Mouse (Mus musculus): ENCODE results near the gene Tbcb. TPM values are rescaled to one million over a fixed set of nuclear protein-coding genes. Genes with fewer than 3 reads are reported as not detected.
"Not testable (repeated sequence)": the region's sequence is repeated elsewhere in the genome, so short reads cannot be mapped to it uniquely, and the experiment has no call there.

Tbcb gene
- polyA plus RNA-seq, 1 experiment from 2014 or later: 199 TPM

- H3K9ac ChIP-seq (ENCODE audit: low read depth, low read length); H3K4me2 ChIP-seq (replicated peaks; ENCODE audit: low read depth, low read length); H3K27me3 ChIP-seq (ENCODE audit: control insufficient read depth, insufficient read depth, low read length); H3K27ac ChIP-seq (ENCODE audit: low read depth, low read length); H3K4me1 ChIP-seq (ENCODE audit: control insufficient read depth, insufficient read depth, low read length); H3K9me3 ChIP-seq (ENCODE audit: control insufficient read depth, low read length); H3K4me3 ChIP-seq (ENCODE audit: low read length); ATAC-seq (ENCODE audit: low FRiP score, low TSS enrichment): not testable (repeated sequence)
- peaks cover 29% of the 10 kb centered on the region for H3K36me3 ChIP-seq (ENCODE audit: control insufficient read depth, insufficient read depth, low read length)
- WGBS: 92% methylated on average over 10 of the region's 10 CpGs
Measured at GRCm38 (mm10) chr7:30181929-30182328, 50.1 kb downstream of the Tbcb start.

- 4% methylated on average over 4 of the region's 4 CpGs for WGBS
- H3K4me2 ChIP-seq (replicated peaks; ENCODE audit: low read depth, low read length): no peak overlapping the region
- H3K27me3 ChIP-seq (ENCODE audit: control insufficient read depth, insufficient read depth, low read length): no peaks in the 10 kb centered on the region
- H3K27ac ChIP-seq (ENCODE audit: low read depth, low read length): no peak overlapping the region
- no peak; the same call in 1 of the 2 replicates for ATAC-seq (ENCODE audit: low FRiP score, low TSS enrichment)
- H3K4me3 ChIP-seq (ENCODE audit: low read length): no peak overlapping the region
- no peaks in the 10 kb centered on the region; the same call in 1 of the 2 replicates for H3K4me1 ChIP-seq (ENCODE audit: control insufficient read depth, insufficient read depth, low read length)
- H3K9ac ChIP-seq (ENCODE audit: low read depth, low read length): no peak overlapping the region
- no peaks in the 10 kb centered on the region for H3K9me3 ChIP-seq (ENCODE audit: control insufficient read depth, low read length)
- peaks cover 23% of the 10 kb centered on the region for H3K36me3 ChIP-seq (ENCODE audit: control insufficient read depth, insufficient read depth, low read length)
Measured at GRCm38 (mm10) chr7:30181308-30181707, 50.8 kb downstream of the Tbcb start.

DNA sequence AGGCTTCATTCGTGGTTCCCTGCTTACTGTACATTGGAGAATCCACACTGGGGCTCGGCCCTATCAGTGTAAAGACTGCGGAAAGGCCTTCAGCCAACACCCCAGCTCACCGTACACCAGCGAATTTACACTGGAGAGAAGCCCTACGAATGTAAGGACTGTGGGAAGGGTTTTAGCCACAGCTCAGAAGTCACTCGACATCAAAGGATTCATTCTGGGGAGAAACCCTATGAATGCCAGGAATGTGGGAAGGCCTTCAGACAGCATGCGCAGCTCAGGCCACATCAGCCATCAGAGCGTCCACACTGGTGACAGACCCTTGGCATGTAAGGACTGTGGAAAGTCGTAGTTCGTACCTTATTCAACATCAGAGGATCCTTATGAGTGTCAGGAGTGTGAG is 53.8 kb downstream of the Tbcb start:
- Histone ChIP-seq H3K27ac (ENCODE audit: low read depth, low read length) (no peak overlapping the region), H3K4me2 (replicated peaks; ENCODE audit: low read depth, low read length) (no peak overlapping the region), H3K36me3 (ENCODE audit: control insufficient read depth, insufficient read depth, low read length) (peaks cover 14% of the 10 kb centered on the region), H3K9ac (ENCODE audit: low read depth, low read length) (no peak overlapping the region), H3K4me3 (ENCODE audit: low read length) (no peak overlapping the region), H3K9me3 (ENCODE audit: control insufficient read depth, low read length) (no peaks in the 10 kb centered on the region), H3K27me3 (ENCODE audit: control insufficient read depth, insufficient read depth, low read length) (no peaks in the 10 kb centered on the region), H3K4me1 (ENCODE audit: control insufficient read depth, insufficient read depth, low read length) (no peaks in the 10 kb centered on the region)
- no peak for ATAC-seq (ENCODE audit: low FRiP score, low TSS enrichment)
- 85% methylated on average over 11 of the region's 11 CpGs for WGBS

DNA sequence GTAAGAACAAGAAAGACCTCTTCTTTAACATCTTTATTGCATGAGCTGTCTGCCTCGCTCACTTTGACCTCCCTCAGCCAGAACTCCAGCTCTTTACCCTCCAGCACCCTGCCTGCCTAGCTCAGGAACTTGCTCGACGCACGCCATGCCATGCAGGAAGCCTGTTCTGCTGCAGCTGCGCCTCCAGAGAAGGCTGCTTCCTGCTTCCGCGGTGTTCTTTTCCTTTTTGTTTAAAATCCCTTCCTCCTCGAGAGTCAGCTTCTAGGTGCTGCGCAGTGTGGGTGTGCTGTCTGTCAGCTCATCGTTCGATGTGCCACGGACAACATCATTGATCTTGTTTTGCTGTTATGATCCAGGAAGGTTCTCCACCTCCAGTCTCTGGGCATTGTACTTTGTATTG is 55.6 kb downstream of the Tbcb start:
- H3K9me3 ChIP-seq (ENCODE audit: control insufficient read depth, low read length): no peaks in the 10 kb centered on the region
- WGBS: 87% methylated on average over 12 of the region's 12 CpGs
- H3K9ac ChIP-seq (ENCODE audit: low read depth, low read length): no peak overlapping the region
- no peaks in the 10 kb centered on the region for H3K4me1 ChIP-seq (ENCODE audit: control insufficient read depth, insufficient read depth, low read length)
- H3K27me3 ChIP-seq (ENCODE audit: control insufficient read depth, insufficient read depth, low read length): no peaks in the 10 kb centered on the region
- no peak overlapping the region for H3K27ac ChIP-seq (ENCODE audit: low read depth, low read length)
- H3K36me3 ChIP-seq (ENCODE audit: control insufficient read depth, insufficient read depth, low read length): peaks cover 14% of the 10 kb centered on the region
- ATAC-seq (ENCODE audit: low FRiP score, low TSS enrichment): no peak
- no peak overlapping the region for H3K4me2 ChIP-seq (replicated peaks; ENCODE audit: low read depth, low read length)
- no peak overlapping the region for H3K4me3 ChIP-seq (ENCODE audit: low read length)

Other genes with a start within 250 kb of the Tbcb start
- gene Zfp568, start 248.3 kb downstream of the Tbcb start, polyA plus RNA-seq (2014; fragmentation: Nextera tagmentation; extraction: Ambion mirVana): 13.4 and 26.6 TPM in 2 replicates
- 2.6 and 4.1 TPM in 2 replicates for gene Zfp14, start 180.9 kb downstream of the Tbcb start, polyA plus RNA-seq (2014; fragmentation: Nextera tagmentation; extraction: Ambion mirVana)
- 3.5 and 5.7 TPM in 2 replicates for gene Zfp82, start 159.4 kb downstream of the Tbcb start, polyA plus RNA-seq (2014; fragmentation: Nextera tagmentation; extraction: Ambion mirVana)
- 0.58 and 1.9 TPM in 2 replicates for gene Gm26920, start 141.9 kb downstream of the Tbcb start, polyA plus RNA-seq (2014; fragmentation: Nextera tagmentation; extraction: Ambion mirVana)
- gene Zfp566, start 141.7 kb downstream of the Tbcb start, polyA plus RNA-seq (2014; fragmentation: Nextera tagmentation; extraction: Ambion mirVana): 13.8 and 14.4 TPM in 2 replicates
- 98.2 and 125 TPM in 2 replicates for gene Zfp260, start 137.5 kb downstream of the Tbcb start, polyA plus RNA-seq (2014; fragmentation: Nextera tagmentation; extraction: Ambion mirVana)
- gene Zfp382, start 110.3 kb downstream of the Tbcb start, polyA plus RNA-seq (2014; fragmentation: Nextera tagmentation; extraction: Ambion mirVana): 5.2 and 6.1 TPM in 2 replicates
- gene Zfp146, start 62.5 kb downstream of the Tbcb start, polyA plus RNA-seq (2014; fragmentation: Nextera tagmentation; extraction: Ambion mirVana): 20.2 and 23.0 TPM in 2 replicates
- 4.5 TPM in 2 replicates for gene Cox7a1, start 48.1 kb downstream of the Tbcb start, polyA plus RNA-seq (2014; fragmentation: Nextera tagmentation; extraction: Ambion mirVana)
- gene Capns1, start 33.5 kb downstream of the Tbcb start, polyA plus RNA-seq (2014; fragmentation: Nextera tagmentation; extraction: Ambion mirVana): 83.1 and 120 TPM in 2 replicates
- 173 and 268 TPM in 2 replicates for gene Polr2i, start 324 bp downstream of the Tbcb start, polyA plus RNA-seq (2014; fragmentation: Nextera tagmentation; extraction: Ambion mirVana)
- not detected in 2 replicates for gene Ovol3, start 3.5 kb upstream of the Tbcb start, polyA plus RNA-seq (2014; fragmentation: Nextera tagmentation; extraction: Ambion mirVana)
- gene Thap8, start 47.8 kb upstream of the Tbcb start, polyA plus RNA-seq (2014; fragmentation: Nextera tagmentation; extraction: Ambion mirVana): 0.22 and 0.43 TPM in 2 replicates
- gene Wdr62, start 48.1 kb upstream of the Tbcb start, polyA plus RNA-seq (2014; fragmentation: Nextera tagmentation; extraction: Ambion mirVana): 7.8 and 11.1 TPM in 2 replicates
- 30.7 and 51.1 TPM in 2 replicates for gene Clip3, start 59.5 kb upstream of the Tbcb start, polyA plus RNA-seq (2014; fragmentation: Nextera tagmentation; extraction: Ambion mirVana)
- 85.5 and 112 TPM in 2 replicates for gene Alkbh6, start 76.4 kb upstream of the Tbcb start, polyA plus RNA-seq (2014; fragmentation: Nextera tagmentation; extraction: Ambion mirVana)
- gene Syne4, start 82.5 kb upstream of the Tbcb start, polyA plus RNA-seq (2014; fragmentation: Nextera tagmentation; extraction: Ambion mirVana): 43.5 and 72.9 TPM in 2 replicates
- gene E130208F15Rik, start 89.5 kb upstream of the Tbcb start, polyA plus RNA-seq (2014; fragmentation: Nextera tagmentation; extraction: Ambion mirVana): not detected in 2 replicates
- gene Sdhaf1, start 91.6 kb upstream of the Tbcb start, polyA plus RNA-seq (2014; fragmentation: Nextera tagmentation; extraction: Ambion mirVana): 20.6 and 21.5 TPM in 2 replicates
- gene Lrfn3, start 130.5 kb upstream of the Tbcb start, polyA plus RNA-seq (2014; fragmentation: Nextera tagmentation; extraction: Ambion mirVana): 5.8 and 7.2 TPM in 2 replicates
- gene Tyrobp, start 181.5 kb upstream of the Tbcb start, polyA plus RNA-seq (2014; fragmentation: Nextera tagmentation; extraction: Ambion mirVana): 23.8 and 26.7 TPM in 2 replicates
- gene Hcst, start 187.6 kb upstream of the Tbcb start, polyA plus RNA-seq (2014; fragmentation: Nextera tagmentation; extraction: Ambion mirVana): 0.57 and 1.0 TPM in 2 replicates
- 1.1 and 1.9 TPM in 2 replicates for gene Nfkbid, start 189.5 kb upstream of the Tbcb start, polyA plus RNA-seq (2014; fragmentation: Nextera tagmentation; extraction: Ambion mirVana)
- gene Aplp1, start 213.3 kb upstream of the Tbcb start, polyA plus RNA-seq (2014; fragmentation: Nextera tagmentation; extraction: Ambion mirVana): 16.7 and 19.0 TPM in 2 replicates
- 0.20 and 0.54 TPM in 2 replicates for gene Kirrel2, start 225.4 kb upstream of the Tbcb start, polyA plus RNA-seq (2014; fragmentation: Nextera tagmentation; extraction: Ambion mirVana)
- gene Nphs1, start 226.0 kb upstream of the Tbcb start, polyA plus RNA-seq (2014; fragmentation: Nextera tagmentation; extraction: Ambion mirVana): 2.7 and 3.0 TPM in 2 replicates